Mouse (Mus musculus): Measurements from ENCODE around the gene Vti1a.
A peak's percentile ranks its signal among the peaks of the same experiment; 100 is the strongest.

The Vti1a gene

GRCm38 (mm10) chr19:55315452-55316108 is 515 bp upstream of the Vti1a start, which contains the start of gene Zdhhc6:
TSS of gene Zdhhc6 (minus strand) at chr19:55316032.
- DNase-seq (ENCODE audit: low read depth): no peak

GRCm38 (mm10) chr19:55316901-55317300 is 806 bp downstream of the Vti1a start:
- peak; percentile 19 for DNase-seq (ENCODE audit: low read depth)

GRCm38 (mm10) chr19:55319036-55319435 is 2.9 kb downstream of the Vti1a start:
- DNase-seq (ENCODE audit: low read depth): no peak

- no peak for DNase-seq (ENCODE audit: low read depth)
Measured at GRCm38 (mm10) chr19:55319521-55319920, 3.4 kb downstream of the Vti1a start.

GRCm38 (mm10) chr19:55322604-55323003 is 6.5 kb downstream of the Vti1a start:
- no peak for DNase-seq (ENCODE audit: low read depth)

- DNase-seq (ENCODE audit: low read depth): no peak
Measured at GRCm38 (mm10) chr19:55327510-55327909, 11.4 kb downstream of the Vti1a start.

GRCm38 (mm10) chr19:55331776-55332175 is 15.7 kb downstream of the Vti1a start:
- no peak for DNase-seq (ENCODE audit: low read depth)

- DNase-seq (ENCODE audit: low read depth): peak; percentile 75
Measured at GRCm38 (mm10) chr19:55332641-55333268, 16.7 kb downstream of the Vti1a start.

GRCm38 (mm10) chr19:55335881-55336280 is 19.8 kb downstream of the Vti1a start:
- no peak for DNase-seq (ENCODE audit: low read depth)

GRCm38 (mm10) chr19:55336441-55336840 is 20.3 kb downstream of the Vti1a start:
- DNase-seq (ENCODE audit: low read depth): no peak

- DNase-seq (ENCODE audit: low read depth): no peak
Measured at GRCm38 (mm10) chr19:55337066-55337465, 21.0 kb downstream of the Vti1a start.

- DNase-seq (ENCODE audit: low read depth): no peak
Measured at GRCm38 (mm10) chr19:55337664-55338063, 21.6 kb downstream of the Vti1a start.

GRCm38 (mm10) chr19:55340521-55340920 is 24.4 kb downstream of the Vti1a start:
- DNase-seq (ENCODE audit: low read depth): no peak

GRCm38 (mm10) chr19:55341377-55341776 is 25.3 kb downstream of the Vti1a start:
- peak; percentile 25 for DNase-seq (ENCODE audit: low read depth)

- no peak for DNase-seq (ENCODE audit: low read depth)
Measured at GRCm38 (mm10) chr19:55342423-55342822, 26.3 kb downstream of the Vti1a start.

GRCm38 (mm10) chr19:55343274-55343673 is 27.2 kb downstream of the Vti1a start:
- DNase-seq (ENCODE audit: low read depth): no peak

- DNase-seq (ENCODE audit: low read depth): no peak
Measured at GRCm38 (mm10) chr19:55348187-55348586, 32.1 kb downstream of the Vti1a start.

- no peak for DNase-seq (ENCODE audit: low read depth)
Measured at GRCm38 (mm10) chr19:55350673-55351378, 34.7 kb downstream of the Vti1a start.

GRCm38 (mm10) chr19:55362606-55363005 is 46.5 kb downstream of the Vti1a start:
- no peak for DNase-seq (ENCODE audit: low read depth)

- no peak for DNase-seq (ENCODE audit: low read depth)
Measured at GRCm38 (mm10) chr19:55369691-55370090, 53.6 kb downstream of the Vti1a start.

- DNase-seq (ENCODE audit: low read depth): peak; percentile 23
Measured at GRCm38 (mm10) chr19:55376331-55376730, 60.2 kb downstream of the Vti1a start.

GRCm38 (mm10) chr19:55377465-55377864 is 61.4 kb downstream of the Vti1a start:
- no peak for DNase-seq (ENCODE audit: low read depth)

- peak; percentile 14 for DNase-seq (ENCODE audit: low read depth)
Measured at GRCm38 (mm10) chr19:55378884-55379283, 62.8 kb downstream of the Vti1a start.

Data from c-Kit-positive CD71-positive TER-119-negative erythroid progenitor cells, embryonic 14.5 days (primary cell).